Mouse (Mus musculus): ENCODE measurements at regions not wholly inside any gene's neighbourhood (a gene's known extent, or its start where the extent isn't known, plus 50 kb on each side); places are given as distances from the start of the nearest gene placed in this dataset.

- no peak for DNase-seq (ENCODE audit: low spot score)
Observed at GRCm38 (mm10) chr16:24341736-24342135, 51.6 kb upstream of the Lpp start.

- no peak for DNase-seq (ENCODE audit: low spot score)
Observed at GRCm38 (mm10) chr16:24340646-24341045, 52.7 kb upstream of the Lpp start.

- DNase-seq (ENCODE audit: low spot score) = no peak
Observed at GRCm38 (mm10) chr16:24339320-24340265, 53.7 kb upstream of the Lpp start.

GRCm38 (mm10) chr16:24338404-24338803, 54.9 kb upstream of the Lpp start:
- DNase-seq (ENCODE audit: low spot score) = no peak

- DNase-seq (ENCODE audit: low spot score) = no peak
Observed at GRCm38 (mm10) chr16:24334389-24334788, 58.9 kb upstream of the Lpp start.

- no peak for DNase-seq (ENCODE audit: low spot score)
Observed at GRCm38 (mm10) chr16:24331446-24332020, 61.8 kb upstream of the Lpp start.

- peak; percentile 23 for DNase-seq (ENCODE audit: low spot score)
Observed at GRCm38 (mm10) chr16:24326571-24326970, 66.7 kb upstream of the Lpp start.

- DNase-seq (ENCODE audit: low spot score) = peak; percentile 80
Observed at GRCm38 (mm10) chr16:24326046-24326445, 67.3 kb upstream of the Lpp start.

GRCm38 (mm10) chr16:24324917-24325316, 68.4 kb upstream of the Lpp start:
- no peak for DNase-seq (ENCODE audit: low spot score)

GRCm38 (mm10) chr16:24318723-24319437, 74.4 kb upstream of the Lpp start:
- DNase-seq (ENCODE audit: low spot score) = no peak

GRCm38 (mm10) chr16:24313544-24314326, 79.6 kb upstream of the Lpp start:
- no peak for DNase-seq (ENCODE audit: low spot score)

GRCm38 (mm10) chr16:24305391-24305790, 87.9 kb upstream of the Lpp start:
- DNase-seq (ENCODE audit: low spot score) = no peak

- DNase-seq (ENCODE audit: low spot score) = no peak
Observed at GRCm38 (mm10) chr16:24296790-24297189, 96.5 kb upstream of the Lpp start.

GRCm38 (mm10) chr16:24295626-24296440, 97.5 kb upstream of the Lpp start:
- no peak for DNase-seq (ENCODE audit: low spot score)

GRCm38 (mm10) chr16:24284215-24284614, 109.1 kb upstream of the Lpp start:
- peak; percentile 24 for DNase-seq (ENCODE audit: low spot score)

GRCm38 (mm10) chr16:24282194-24282683, 111.1 kb upstream of the Lpp start:
- peak; percentile 87 for DNase-seq (ENCODE audit: low spot score)

- peak; percentile 11 for DNase-seq (ENCODE audit: low spot score)
Observed at GRCm38 (mm10) chr16:24281561-24281960, 111.7 kb upstream of the Lpp start.

- no peak for DNase-seq (ENCODE audit: low spot score)
Observed at GRCm38 (mm10) chr16:24277857-24278256, 115.5 kb upstream of the Lpp start.

GRCm38 (mm10) chr16:24262701-24263100, 130.6 kb upstream of the Lpp start:
- no peak for DNase-seq (ENCODE audit: low spot score)

- DNase-seq (ENCODE audit: low spot score) = no peak
Observed at GRCm38 (mm10) chr16:24259711-24260230, 133.5 kb upstream of the Lpp start.

All from heart, adult 8-10 months (tissue).